Mouse (Mus musculus): ENCODE data around the gene Ulk4. TPM values are rescaled to one million over a fixed set of nuclear protein-coding genes. Genes with fewer than 3 reads are reported as not detected.

The Ulk4 gene
- polyA plus RNA-seq, 1 experiment from 2014 or later: 65.5 TPM

GRCm38 (mm10) chr9:120974209-120974608 is 302.8 kb downstream of the Ulk4 start:
- WGBS: 95% methylated on average over 2 of the region's 2 CpGs
- H3K9me3 ChIP-seq (ENCODE audit: control insufficient read depth, low read length): no peaks in the 10 kb centered on the region
- ATAC-seq (ENCODE audit: low read depth): no peak
- H3K27me3 ChIP-seq (ENCODE audit: control insufficient read depth, insufficient read depth, low read length): no peaks in the 10 kb centered on the region
- H3K4me3 ChIP-seq (ENCODE audit: low read depth, low read length): no peak overlapping the region
- no peak overlapping the region for H3K27ac ChIP-seq (ENCODE audit: low read depth, low read length)
- H3K36me3 ChIP-seq (ENCODE audit: control insufficient read depth, insufficient read depth, low read length): no peaks in the 10 kb centered on the region
- H3K9ac ChIP-seq (replicated peaks; ENCODE audit: low read depth, low read length): no peak overlapping the region
- H3K4me2 ChIP-seq (ENCODE audit: low read depth, low read length): no peak overlapping the region
- H3K4me1 ChIP-seq (ENCODE audit: control insufficient read depth, insufficient read depth, low read length): no peaks in the 10 kb centered on the region

- Histone ChIP-seq H3K9ac (replicated peaks; ENCODE audit: low read depth, low read length) (no peak overlapping the region), H3K27ac (ENCODE audit: low read depth, low read length) (no peak overlapping the region), H3K4me2 (ENCODE audit: low read depth, low read length) (no peak overlapping the region), H3K4me1 (ENCODE audit: control insufficient read depth, insufficient read depth, low read length) (no peaks in the 10 kb centered on the region), H3K9me3 (ENCODE audit: control insufficient read depth, low read length) (no peaks in the 10 kb centered on the region), H3K36me3 (ENCODE audit: control insufficient read depth, insufficient read depth, low read length) (no peaks in the 10 kb centered on the region; the same call in 1 of the 2 replicates), H3K4me3 (ENCODE audit: low read depth, low read length) (no peak overlapping the region), H3K27me3 (ENCODE audit: control insufficient read depth, insufficient read depth, low read length) (no peaks in the 10 kb centered on the region)
- no peak for ATAC-seq (ENCODE audit: low read depth)
- WGBS: 84% methylated on average over 6 of the region's 6 CpGs
These were observed 303.9 kb downstream of the Ulk4 start for GRCm38 (mm10) chr9:120973026-120973515.

GRCm38 (mm10) chr9:120965007-120965406 is 312.0 kb downstream of the Ulk4 start:
- Histone ChIP-seq H3K27ac (ENCODE audit: low read depth, low read length) (no peak overlapping the region), H3K36me3 (ENCODE audit: control insufficient read depth, insufficient read depth, low read length) (peaks cover 12% of the 10 kb centered on the region), H3K4me2 (ENCODE audit: low read depth, low read length) (no peak overlapping the region), H3K9ac (replicated peaks; ENCODE audit: low read depth, low read length) (no peak overlapping the region), H3K4me1 (ENCODE audit: control insufficient read depth, insufficient read depth, low read length) (peaks cover 6% of the 10 kb centered on the region; the same call in 1 of the 2 replicates), H3K27me3 (ENCODE audit: control insufficient read depth, insufficient read depth, low read length) (no peaks in the 10 kb centered on the region), H3K9me3 (ENCODE audit: control insufficient read depth, low read length) (no peaks in the 10 kb centered on the region), H3K4me3 (ENCODE audit: low read depth, low read length) (no peak overlapping the region)
- ATAC-seq (ENCODE audit: low read depth): no peak
- WGBS: 84% methylated on average over 10 of the region's 10 CpGs

GRCm38 (mm10) chr9:120964224-120964623 is 312.8 kb downstream of the Ulk4 start:
- 74% methylated on average over 5 of the region's 5 CpGs for WGBS
- Histone ChIP-seq H3K9me3 (ENCODE audit: control insufficient read depth, low read length) (no peaks in the 10 kb centered on the region), H3K27ac (ENCODE audit: low read depth, low read length) (no peak overlapping the region), H3K4me1 (ENCODE audit: control insufficient read depth, insufficient read depth, low read length) (peaks cover 6% of the 10 kb centered on the region; the same call in 1 of the 2 replicates), H3K4me2 (ENCODE audit: low read depth, low read length) (no peak overlapping the region), H3K27me3 (ENCODE audit: control insufficient read depth, insufficient read depth, low read length) (no peaks in the 10 kb centered on the region), H3K9ac (replicated peaks; ENCODE audit: low read depth, low read length) (no peak overlapping the region), H3K36me3 (ENCODE audit: control insufficient read depth, insufficient read depth, low read length) (peaks cover 18% of the 10 kb centered on the region), H3K4me3 (ENCODE audit: low read depth, low read length) (no peak overlapping the region)
- no peak for ATAC-seq (ENCODE audit: low read depth)

GRCm38 (mm10) chr9:120963720-120964119 is 313.3 kb downstream of the Ulk4 start:
- ATAC-seq (ENCODE audit: low read depth): no peak
- 75% methylated on average over 3 of the region's 3 CpGs for WGBS
- H3K27ac ChIP-seq (ENCODE audit: low read depth, low read length): no peak overlapping the region
- H3K27me3 ChIP-seq (ENCODE audit: control insufficient read depth, insufficient read depth, low read length): no peaks in the 10 kb centered on the region
- H3K4me2 ChIP-seq (ENCODE audit: low read depth, low read length): no peak overlapping the region
- no peak overlapping the region for H3K9ac ChIP-seq (replicated peaks; ENCODE audit: low read depth, low read length)
- H3K36me3 ChIP-seq (ENCODE audit: control insufficient read depth, insufficient read depth, low read length): peaks cover 22% of the 10 kb centered on the region
- no peaks in the 10 kb centered on the region for H3K9me3 ChIP-seq (ENCODE audit: control insufficient read depth, low read length)
- peaks cover 6% of the 10 kb centered on the region; the same call in 1 of the 2 replicates for H3K4me1 ChIP-seq (ENCODE audit: control insufficient read depth, insufficient read depth, low read length)
- H3K4me3 ChIP-seq (ENCODE audit: low read depth, low read length): no peak overlapping the region

GRCm38 (mm10) chr9:120963104-120963503 is 313.9 kb downstream of the Ulk4 start:
- no peak overlapping the region for H3K27ac ChIP-seq (ENCODE audit: low read depth, low read length)
- H3K4me3 ChIP-seq (ENCODE audit: low read depth, low read length): no peak overlapping the region
- ATAC-seq (ENCODE audit: low read depth): no peak

GRCm38 (mm10) chr9:120961969-120962700 is 314.9 kb downstream of the Ulk4 start:
- no peak overlapping the region for H3K4me2 ChIP-seq (ENCODE audit: low read depth, low read length)
- no peaks in the 10 kb centered on the region for H3K27me3 ChIP-seq (ENCODE audit: control insufficient read depth, insufficient read depth, low read length)

More at GRCm38 (mm10) chr9:120963104-120963503, 313.9 kb downstream of the Ulk4 start:
- H3K4me2 ChIP-seq (ENCODE audit: low read depth, low read length): no peak overlapping the region
- peaks cover 28% of the 10 kb centered on the region for H3K36me3 ChIP-seq (ENCODE audit: control insufficient read depth, insufficient read depth, low read length)
- H3K9me3 ChIP-seq (ENCODE audit: control insufficient read depth, low read length): no peaks in the 10 kb centered on the region
- H3K4me1 ChIP-seq (ENCODE audit: control insufficient read depth, insufficient read depth, low read length): peaks cover 6% of the 10 kb centered on the region; the same call in 1 of the 2 replicates
- H3K27me3 ChIP-seq (ENCODE audit: control insufficient read depth, insufficient read depth, low read length): no peaks in the 10 kb centered on the region
- H3K9ac ChIP-seq (replicated peaks; ENCODE audit: low read depth, low read length): no peak overlapping the region
- WGBS: 96% methylated on average over 4 of the region's 4 CpGs

GRCm38 (mm10) chr9:120961466-120961865 is 315.5 kb downstream of the Ulk4 start:
- no peak overlapping the region for H3K9ac ChIP-seq (replicated peaks; ENCODE audit: low read depth, low read length)
- no peak overlapping the region for H3K27ac ChIP-seq (ENCODE audit: low read depth, low read length)
- H3K4me3 ChIP-seq (ENCODE audit: low read depth, low read length): no peak overlapping the region
- H3K4me2 ChIP-seq (ENCODE audit: low read depth, low read length): no peak overlapping the region
- ATAC-seq (ENCODE audit: low read depth): no peak
- H3K9me3 ChIP-seq (ENCODE audit: control insufficient read depth, low read length): no peaks in the 10 kb centered on the region
- H3K27me3 ChIP-seq (ENCODE audit: control insufficient read depth, insufficient read depth, low read length): no peaks in the 10 kb centered on the region
- H3K36me3 ChIP-seq (ENCODE audit: control insufficient read depth, insufficient read depth, low read length): peaks cover 44% of the 10 kb centered on the region
- WGBS: 83% methylated on average over 3 of the region's 3 CpGs
- peaks cover 6% of the 10 kb centered on the region; the same call in 1 of the 2 replicates for H3K4me1 ChIP-seq (ENCODE audit: control insufficient read depth, insufficient read depth, low read length)

More at GRCm38 (mm10) chr9:120961969-120962700, 314.9 kb downstream of the Ulk4 start:
- no peak overlapping the region for H3K4me3 ChIP-seq (ENCODE audit: low read depth, low read length)
- peaks cover 38% of the 10 kb centered on the region for H3K36me3 ChIP-seq (ENCODE audit: control insufficient read depth, insufficient read depth, low read length)
- no peak overlapping the region for H3K27ac ChIP-seq (ENCODE audit: low read depth, low read length)
- no peaks in the 10 kb centered on the region for H3K9me3 ChIP-seq (ENCODE audit: control insufficient read depth, low read length)
- ATAC-seq (ENCODE audit: low read depth): no peak
- 78% methylated on average over 3 of the region's 3 CpGs for WGBS
- peaks cover 6% of the 10 kb centered on the region; the same call in 1 of the 2 replicates for H3K4me1 ChIP-seq (ENCODE audit: control insufficient read depth, insufficient read depth, low read length)
- H3K9ac ChIP-seq (replicated peaks; ENCODE audit: low read depth, low read length): no peak overlapping the region

GRCm38 (mm10) chr9:120960611-120961010 is 316.4 kb downstream of the Ulk4 start:
- peaks cover 6% of the 10 kb centered on the region; the same call in 1 of the 2 replicates for H3K4me1 ChIP-seq (ENCODE audit: control insufficient read depth, insufficient read depth, low read length)
- H3K4me2 ChIP-seq (ENCODE audit: low read depth, low read length): no peak overlapping the region
- no peak overlapping the region for H3K27ac ChIP-seq (ENCODE audit: low read depth, low read length)
- no peak overlapping the region for H3K4me3 ChIP-seq (ENCODE audit: low read depth, low read length)
- no peak for ATAC-seq (ENCODE audit: low read depth)
- no peaks in the 10 kb centered on the region for H3K9me3 ChIP-seq (ENCODE audit: control insufficient read depth, low read length)
- no peak overlapping the region for H3K9ac ChIP-seq (replicated peaks; ENCODE audit: low read depth, low read length)
- WGBS: 93% methylated on average over 4 of the region's 4 CpGs
- H3K27me3 ChIP-seq (ENCODE audit: control insufficient read depth, insufficient read depth, low read length): no peaks in the 10 kb centered on the region
- H3K36me3 ChIP-seq (ENCODE audit: control insufficient read depth, insufficient read depth, low read length): peaks cover 53% of the 10 kb centered on the region

Data from neural tube, embryonic 14.5 days (tissue).